Mouse (Mus musculus) MEL (cell line): ENCODE measurements around the gene Fosl2. TPM values are rescaled to one million over a fixed set of nuclear protein-coding genes. Genes with fewer than 3 reads are reported as not detected.

Experiments used
- DNase-seq: peaks from one replicate; pipeline ENCODE4 v3.0.0; 2011; ENCODE audit warnings: low read depth, low spot score
- H3K27ac ChIP-seq: 2 replicates; pipeline ENCODE4 v1.5.1; 2012; ENCODE audit warnings: low read depth, mild to moderate bottlenecking, control low read depth, low read length, moderate library complexity; ENCODE audit not compliant: control insufficient read depth
- H3K27me3 ChIP-seq, 2 experiments: fragments of 150-350 bp in 1 of 2; sonication (generic) in 1 of 2; 2 replicates each; pipeline ENCODE4 v1.6.1; 2012; ENCODE audit warnings: low read length in 2 of 2, mild to moderate bottlenecking in 2 of 2, improper control_type of control experiment in 1 of 2, moderate library complexity in 1 of 2; ENCODE audit not compliant: insufficient read depth in 2 of 2, control insufficient read depth in 1 of 2
- H3K36me3 ChIP-seq, 2 experiments: 2 replicates each; pipeline ENCODE4 v1.6.1; 2012 to 2014; ENCODE audit warnings: low read length in 2 of 2, improper control_type of control experiment in 1 of 2, inconsistent platforms in 1 of 2, mild to moderate bottlenecking in 1 of 2; ENCODE audit not compliant: insufficient read depth in 2 of 2, control insufficient read depth in 1 of 2
- H3K4me1 ChIP-seq, 2 experiments: fragments of 150-350 bp in 1 of 2; sonication (generic) in 1 of 2; 2 replicates each; pipeline ENCODE4 v1.6.1; 2012; ENCODE audit warnings: low read length in 2 of 2, improper control_type of control experiment in 1 of 2, mild to moderate bottlenecking in 1 of 2; ENCODE audit not compliant: insufficient read depth in 2 of 2, control insufficient read depth in 1 of 2
- H3K4me3 ChIP-seq, 2 experiments: fragments of 150-350 bp in 1 of 2; sonication (generic) in 1 of 2; 2 replicates each; pipeline ENCODE4 v1.5.1; 2012; ENCODE audit warnings: low read depth in 2 of 2, low read length in 2 of 2, mild to moderate bottlenecking in 2 of 2, moderate library complexity in 2 of 2, control low read depth in 1 of 2, improper control_type of control experiment in 1 of 2; ENCODE audit not compliant: control insufficient read depth in 1 of 2, insufficient read depth in 1 of 2
- H3K79me2 ChIP-seq: 2 replicates; pipeline ENCODE4 v1.6.1; 2012; ENCODE audit warnings: mild to moderate bottlenecking, low read length, moderate library complexity; ENCODE audit not compliant: control insufficient read depth, poor library complexity, insufficient read depth
- H3K9ac ChIP-seq: 2 replicates; pipeline ENCODE4 v1.6.1; 2012; ENCODE audit warnings: low read depth, mild to moderate bottlenecking, control low read depth, low read length, moderate library complexity; ENCODE audit not compliant: control insufficient read depth, poor library complexity, severe bottlenecking
- H3K9me3 ChIP-seq: fragments of 150-350 bp; sonication (generic); replicated peaks from 2 replicates; pipeline ENCODE4 v1.6.1; 2012; ENCODE audit warnings: mild to moderate bottlenecking, low read length, improper control_type of control experiment, moderate library complexity; ENCODE audit not compliant: insufficient read depth
- BHLHE40 ChIP-seq: IDR thresholded peaks from 2 replicates; pipeline ENCODE4 v1.6.1; 2012; ENCODE audit warnings: low read depth, mild to moderate bottlenecking, inconsistent platforms, low read length, improper control_type of control experiment, borderline replicate concordance
- CHD1 ChIP-seq: IDR thresholded peaks from 2 replicates; pipeline ENCODE4 v1.6.1; 2012; ENCODE audit warnings: low read depth, mild to moderate bottlenecking, inconsistent platforms, low read length, improper control_type of control experiment
- CTCF ChIP-seq, 3 experiments: IDR thresholded peaks in 2 of 3; conservative IDR thresholded peaks in 1 of 3; 2 replicates each; pipeline ENCODE4 v1.5.1; 2011 to 2012; ENCODE audit warnings: low read length in 3 of 3, low read depth in 2 of 3, mild to moderate bottlenecking in 2 of 3, improper control_type of control experiment in 1 of 3, inconsistent platforms in 1 of 3, mixed read lengths in 1 of 3, moderate library complexity in 1 of 3; ENCODE audit not compliant: control insufficient read depth in 1 of 3, insufficient read depth in 1 of 3, poor library complexity in 1 of 3, severe bottlenecking in 1 of 3
- E2F4 ChIP-seq: IDR thresholded peaks from 2 replicates; pipeline ENCODE4 v1.6.1; 2011; ENCODE audit warnings: low read depth, low read length, improper control_type of control experiment, borderline replicate concordance
- EP300 ChIP-seq, 2 experiments: IDR thresholded peaks; 2 replicates each; pipeline ENCODE4 v1.6.1; 2011; ENCODE audit warnings: improper control_type of control experiment in 2 of 2, low read length in 2 of 2, low read depth in 1 of 2, mild to moderate bottlenecking in 1 of 2
- JUND ChIP-seq: IDR thresholded peaks from 2 replicates; pipeline ENCODE4 v1.6.1; 2011; ENCODE audit warnings: low read depth, mild to moderate bottlenecking, improper control_type of control experiment, low read length
- KAT2A ChIP-seq: conservative IDR thresholded peaks from 2 replicates; pipeline ENCODE4 v1.6.1; 2012; ENCODE audit warnings: low read depth, low read length, improper control_type of control experiment, inconsistent platforms
- MAFK ChIP-seq: IDR thresholded peaks from 2 replicates; pipeline ENCODE4 v1.6.1; 2011; ENCODE audit warnings: low read depth, mild to moderate bottlenecking, low read length, improper control_type of control experiment, borderline replicate concordance
- MAX ChIP-seq: IDR thresholded peaks from 2 replicates; pipeline ENCODE4 v1.6.1; 2011; ENCODE audit warnings: low read length, improper control_type of control experiment
- MEF2A ChIP-seq: IDR thresholded peaks from 2 replicates; pipeline ENCODE4 v1.6.1; 2014; ENCODE audit warnings: low read depth, mild to moderate bottlenecking, inconsistent platforms, low read length, improper control_type of control experiment; ENCODE audit not compliant: poor library complexity, insufficient replicate concordance, severe bottlenecking; ENCODE audit errors: extremely low read depth
- MYB ChIP-seq: IDR thresholded peaks from 2 replicates; pipeline ENCODE4 v1.6.1; 2011; ENCODE audit warnings: mild to moderate bottlenecking, low read depth, low read length, improper control_type of control experiment
- MYC ChIP-seq: IDR thresholded peaks from 2 replicates; pipeline ENCODE4 v1.6.1; 2011; ENCODE audit warnings: low read depth, mild to moderate bottlenecking, low read length, improper control_type of control experiment, moderate library complexity
- NELFE ChIP-seq: IDR thresholded peaks from 2 replicates; pipeline ENCODE4 v1.6.1; 2011; ENCODE audit warnings: low read depth, low read length, improper control_type of control experiment
- POLR2AphosphoS2 ChIP-seq: IDR thresholded peaks from 2 replicates; pipeline ENCODE4 v1.6.1; 2011; ENCODE audit warnings: low read length, improper control_type of control experiment
- POLR2AphosphoS5 ChIP-seq: IDR thresholded peaks from 2 replicates; pipeline ENCODE4 v1.6.1; 2012; ENCODE audit warnings: low read depth, borderline replicate concordance, mild to moderate bottlenecking, inconsistent platforms, low read length, moderate library complexity, mixed read lengths
- RAD21 ChIP-seq: IDR thresholded peaks from 2 replicates; pipeline ENCODE4 v1.6.1; 2011; ENCODE audit warnings: mild to moderate bottlenecking, low read depth, low read length, improper control_type of control experiment
- RCOR1 ChIP-seq: IDR thresholded peaks from 2 replicates; pipeline ENCODE4 v1.6.1; 2012; ENCODE audit warnings: low read depth, mild to moderate bottlenecking, inconsistent platforms, low read length, improper control_type of control experiment
- SIN3A ChIP-seq: IDR thresholded peaks from 2 replicates; pipeline ENCODE4 v1.6.1; 2012; ENCODE audit warnings: low read length, improper control_type of control experiment, inconsistent platforms
- TAL1 ChIP-seq: IDR thresholded peaks from 2 replicates; pipeline ENCODE4 v1.6.1; 2012; ENCODE audit warnings: mild to moderate bottlenecking, inconsistent platforms, low read length, moderate library complexity, mixed read lengths
- USF1 ChIP-seq: IDR thresholded peaks from 2 replicates; pipeline ENCODE4 v1.6.1; 2014; ENCODE audit warnings: low read depth, mild to moderate bottlenecking, inconsistent platforms, low read length, improper control_type of control experiment, moderate library complexity
- ZC3H11A ChIP-seq: IDR thresholded peaks from 2 replicates; pipeline ENCODE4 v1.6.1; 2012; ENCODE audit warnings: low read depth, mild to moderate bottlenecking, inconsistent platforms, low read length, improper control_type of control experiment
- ZNF384 ChIP-seq: IDR thresholded peaks from 2 replicates; pipeline ENCODE4 v1.6.1; 2012; ENCODE audit warnings: low read depth, mild to moderate bottlenecking, inconsistent platforms, low read length, improper control_type of control experiment
- polyA plus RNA-seq, 2 experiments: library from polyadenylated mRNA; stranded (reverse) in 1 of 2; unstranded in 1 of 2; fragments of >175 nt in 1 of 2; fragments of >200 nt in 1 of 2; gene quantifications; 2 replicates each; pipeline versions ENCODE4 v1.2.1 to v1.2.4; 2012; ENCODE audit warnings: low replicate concordance in 2 of 2, low read depth in 1 of 2; ENCODE audit not compliant: insufficient read length in 2 of 2, insufficient read depth in 1 of 2, missing spikeins in 1 of 2
- total RNA-seq: library from RNA; depleted of rRNA; stranded (reverse); fragments of 300-350 nt; gene quantifications from 2 replicates; pipeline ENCODE4 v1.2.3, GENCODE M21; 2012

The Fosl2 gene
- total and polyA plus RNA-seq, 3 experiments, result 3.3 to 22.1 (median 12.0) TPM

DNA sequence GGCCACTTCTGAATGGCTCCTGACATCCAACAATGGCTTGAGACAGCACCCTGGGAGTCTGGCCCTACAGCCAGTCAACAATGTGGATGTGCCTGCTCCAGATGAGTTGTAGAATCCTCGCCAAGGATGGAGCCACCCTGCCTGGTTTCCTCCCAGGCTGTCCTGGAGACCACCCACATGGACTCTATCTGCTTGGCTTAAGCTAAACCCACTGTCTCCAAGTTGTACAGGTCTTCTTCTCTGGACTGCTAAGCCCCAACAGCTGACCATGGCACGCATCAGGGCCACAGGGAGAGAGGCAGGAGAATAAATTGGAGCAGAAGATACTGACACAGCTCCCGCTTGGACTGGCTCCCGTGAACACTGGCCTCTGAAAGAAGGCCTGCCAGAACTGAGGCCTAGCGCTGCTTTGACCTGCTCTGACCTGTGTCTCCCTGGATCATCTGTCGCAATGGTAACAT is 32.6 kb upstream of the Fosl2 start:
- TF ChIP-seq E2F4 (no peak), MAX (no peak), MYC (no peak), BHLHE40 (no peak), TAL1 (no peak), CHD1 (no peak), CTCF (IDR thresholded peaks at IDR 0.05 in 2 of 3, conservative IDR thresholded peaks at IDR 0.05 in 1 of 3; ENCODE audit: control insufficient read depth in 1 of 3, insufficient read depth in 1 of 3, low read depth in 2 of 3, low read length in 3 of 3, poor library complexity in 1 of 3, severe bottlenecking in 1 of 3) (no peak), POLR2AphosphoS5 (no peak), NELFE (no peak), MEF2A (no peak), RCOR1 (no peak)
- TF ChIP-seq, all 39 proteins: peak for 0
- H3K4me1 ChIP-seq, result no peaks in the 10 kb centered on the region
- no peaks in the 10 kb centered on the region for H3K36me3 ChIP-seq
- H3K4me3 ChIP-seq, result no peak overlapping the region
- DNase-seq, result no peak
- H3K27ac ChIP-seq, result no peak overlapping the region
- H3K27me3 ChIP-seq, result no peaks in the 10 kb centered on the region; a peak in 1 of 4 replicates
- H3K79me2 ChIP-seq, result no peaks in the 10 kb centered on the region
- H3K9me3 ChIP-seq, result no peaks in the 10 kb centered on the region
- H3K9ac ChIP-seq, result no peak overlapping the region

DNA sequence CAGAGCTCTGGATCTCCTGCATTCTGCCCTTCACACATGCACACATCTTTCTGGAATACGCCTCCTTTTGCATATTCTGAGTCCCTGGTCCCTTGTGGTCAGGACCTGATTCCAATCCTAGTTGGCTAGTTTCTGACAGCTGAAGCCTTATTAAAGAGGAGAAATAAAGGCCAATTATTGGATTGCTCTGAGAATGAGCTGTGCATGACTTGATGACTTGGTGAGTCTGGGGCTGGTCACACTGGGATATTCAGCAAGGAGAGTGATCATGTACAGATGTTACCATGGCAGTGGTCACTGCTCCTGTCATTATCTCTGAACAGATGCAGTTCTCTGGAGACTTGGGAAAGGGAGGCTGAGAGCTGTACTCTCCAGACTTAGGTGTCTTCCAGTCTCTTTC is 32.1 kb upstream of the Fosl2 start:
- Histone ChIP-seq H3K4me1 (no peaks in the 10 kb centered on the region), H3K36me3 (no peaks in the 10 kb centered on the region), H3K4me3 (no peak overlapping the region), H3K27ac (no peak overlapping the region), H3K27me3 (no peaks in the 10 kb centered on the region; a peak in 1 of 4 replicates), H3K9ac (no peak overlapping the region), H3K9me3 (no peaks in the 10 kb centered on the region), H3K79me2 (no peaks in the 10 kb centered on the region)
- TF ChIP-seq MYB (no peak), ZNF384 (no peak), TAL1 (no peak), ZC3H11A (no peak), POLR2AphosphoS2 (no peak), BHLHE40 (no peak), EP300 (IDR thresholded peaks at IDR 0.05; ENCODE audit: low read depth in 1 of 2, low read length in 2 of 2) (no peak), NELFE (no peak), USF1 (no peak), SIN3A (no peak), RAD21 (no peak), JUND (no peak), MAFK (no peak), KAT2A (no peak), MYC (no peak)
- no peak for DNase-seq
